Mouse (Mus musculus) CD4-positive helper T cell, adult 2 months (primary cell): ENCODE data around the gene Clcn2.

ENCODE experiments used
- DNase-seq: peaks from one replicate; pipeline ENCODE4 v3.0.0-alpha.2; 2012; ENCODE audit warnings: low read depth, missing footprints, low spot score

Clcn2 gene

DNA sequence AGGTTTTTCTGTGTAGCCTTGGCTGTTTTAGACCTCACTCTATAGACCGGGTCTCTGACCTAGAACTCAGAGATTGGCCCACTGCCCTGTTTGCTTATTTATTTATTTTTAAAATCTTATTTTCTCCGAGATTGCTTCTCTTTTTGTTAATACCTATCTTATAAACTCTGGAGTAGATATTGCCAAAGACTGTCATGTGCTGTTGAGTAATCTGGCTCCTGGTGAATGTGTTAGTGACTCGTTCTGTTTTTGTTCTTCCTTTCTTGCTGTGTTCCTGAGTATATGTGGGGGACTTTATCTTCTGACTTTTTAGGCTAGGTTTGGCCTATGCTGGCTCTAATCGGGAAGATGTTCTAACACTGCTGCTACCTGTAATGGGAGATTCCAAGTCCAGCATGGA lies 59.9 kb downstream of the Clcn2 start:
- DNase-seq = no peak

DNA sequence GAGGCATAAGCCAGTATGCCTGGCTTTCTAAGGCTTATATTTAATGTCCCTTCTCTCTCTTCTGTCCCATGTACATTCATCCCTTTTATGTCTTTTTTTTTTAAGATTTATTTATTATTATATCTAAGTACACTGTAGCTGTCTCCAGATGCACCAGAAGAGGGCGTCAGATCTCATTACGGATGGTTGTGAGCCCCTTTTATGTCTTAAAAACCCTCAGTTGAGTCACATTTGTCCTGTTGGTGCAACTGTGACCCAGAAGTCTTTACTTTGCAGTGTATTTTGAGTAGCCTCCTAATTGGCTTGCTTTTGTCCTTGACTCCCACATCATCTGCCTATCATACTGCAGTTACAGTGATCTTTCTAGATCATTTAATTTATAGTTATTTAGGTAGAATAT lies 64.2 kb downstream of the Clcn2 start:
- DNase-seq = no peak
